Mouse (Mus musculus): ENCODE data around the gene Mfap3. TPM values are rescaled to one million over a fixed set of nuclear protein-coding genes. Genes with fewer than 3 reads are reported as not detected.

Gene Mfap3
- polyA plus RNA-seq, 1 experiment = 5.5 TPM

DNA sequence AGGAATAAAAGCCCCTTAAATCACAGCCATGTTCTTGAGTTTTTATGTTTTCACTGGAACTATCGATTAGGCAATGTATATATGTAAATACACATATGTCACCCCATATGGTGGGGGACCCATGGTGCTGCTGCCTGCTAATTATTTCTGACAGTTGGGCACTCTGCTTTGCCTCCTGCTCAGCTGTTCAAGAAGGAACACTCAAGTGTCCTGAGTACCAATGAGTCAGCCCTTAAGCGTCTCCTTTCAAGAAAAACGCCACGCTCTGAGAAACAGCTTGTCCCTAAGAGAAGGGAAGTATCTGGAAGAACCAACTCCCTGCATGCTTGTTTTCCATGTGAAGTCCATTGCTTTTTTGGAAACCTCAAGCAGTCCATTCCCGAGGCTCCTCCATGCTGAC is 17.4 kb downstream of the Mfap3 start:
- H3K27me3 ChIP-seq (ENCODE audit: control insufficient read depth, insufficient read depth, insufficient read length) = no peaks in the 10 kb centered on the region
- H3ac ChIP-seq (ENCODE audit: control insufficient read depth, insufficient read length, low read depth) = no peak overlapping the region
- H3K79me3 ChIP-seq (ENCODE audit: low read depth) = no peaks in the 10 kb centered on the region
- H3K79me2 ChIP-seq (ENCODE audit: control insufficient read depth, insufficient read depth) = peaks cover 5% of the 10 kb centered on the region
- TF ChIP-seq MYOG (IDR thresholded peaks at IDR 0.05; ENCODE audit: control insufficient read depth, extremely low read depth, insufficient read length) (no peak), USF1 (IDR thresholded peaks at IDR 0.05; ENCODE audit: low read depth) (no peak), FOSL1 (IDR thresholded peaks at IDR 0.05; ENCODE audit: insufficient read depth, low read length, poor library complexity, severe bottlenecking) (no peak), MAX (IDR thresholded peaks at IDR 0.05) (no peak), CEBPB (IDR thresholded peaks at IDR 0.05; ENCODE audit: low read depth) (no peak)
- H3K36me3 ChIP-seq (ENCODE audit: control insufficient read depth, insufficient read depth) = peaks cover 12% of the 10 kb centered on the region
- H3K4me3 ChIP-seq (ENCODE audit: insufficient read depth, poor library complexity, severe bottlenecking) = no peak overlapping the region

DNA sequence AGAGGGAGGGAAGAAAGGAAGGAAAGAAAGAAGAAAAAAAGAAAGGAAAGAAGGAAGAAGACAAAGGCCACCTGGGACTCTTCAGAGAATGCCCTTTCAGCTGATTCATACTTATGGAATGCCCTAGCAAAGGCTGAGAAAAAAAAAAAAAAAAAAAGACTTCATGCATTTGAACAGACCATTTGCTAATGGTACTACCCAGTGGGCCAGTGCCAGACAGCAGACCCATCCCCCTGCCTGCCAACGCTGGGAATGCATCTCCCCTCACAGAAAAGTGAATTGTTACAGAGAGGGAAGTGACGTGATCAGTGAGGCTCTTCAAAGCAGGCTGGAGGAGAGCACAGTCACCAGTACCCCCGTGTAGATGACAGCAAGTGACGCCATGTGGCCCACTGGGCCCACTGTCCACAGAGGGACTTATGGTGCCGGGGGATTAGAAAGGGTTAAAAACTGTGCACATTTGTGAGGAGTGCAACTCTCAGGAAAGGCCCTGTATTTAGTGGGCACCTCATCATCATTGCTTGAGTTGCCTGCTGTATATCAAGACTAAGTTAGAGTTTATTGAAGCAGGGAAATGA is 21.5 kb downstream of the Mfap3 start:
- TF ChIP-seq CTCF (IDR thresholded peaks at IDR 0.05; ENCODE audit: control insufficient read depth, insufficient read depth, insufficient read length) (no peak), MYOD1 (IDR thresholded peaks at IDR 0.05; ENCODE audit: control insufficient read depth, insufficient read length, low read depth) (no peak), MYOG (IDR thresholded peaks at IDR 0.05; ENCODE audit: control insufficient read depth, extremely low read depth, insufficient read length) (no peak), CEBPB (IDR thresholded peaks at IDR 0.05; ENCODE audit: low read depth) (no peak), MAX (IDR thresholded peaks at IDR 0.05) (no peak), USF1 (IDR thresholded peaks at IDR 0.05; ENCODE audit: low read depth) (no peak), FOSL1 (IDR thresholded peaks at IDR 0.05; ENCODE audit: insufficient read depth, low read length, poor library complexity, severe bottlenecking) (no peak)

DNA sequence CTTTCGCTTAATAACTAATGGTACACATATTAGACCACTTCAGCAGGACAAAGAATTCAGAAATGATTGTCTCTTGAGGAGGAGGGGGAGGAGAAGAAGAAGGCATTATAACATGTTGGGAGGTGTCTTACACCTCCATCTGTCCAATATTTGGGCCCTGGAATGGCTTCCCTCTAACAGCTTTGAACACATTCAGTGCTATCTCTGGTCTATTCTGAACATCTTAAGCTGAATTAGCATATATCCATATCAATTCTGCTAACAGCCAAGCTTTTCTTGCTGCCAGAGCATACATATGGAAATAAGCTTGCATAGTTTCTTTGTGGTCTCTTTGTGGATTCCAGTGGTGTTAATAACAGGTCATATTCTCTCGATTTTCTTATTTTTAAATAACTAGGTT is 22.2 kb downstream of the Mfap3 start:
- H3ac ChIP-seq (ENCODE audit: control insufficient read depth, insufficient read length, low read depth) = no peak overlapping the region
- no peaks in the 10 kb centered on the region for H3K79me2 ChIP-seq (ENCODE audit: control insufficient read depth, insufficient read depth)
- no peak overlapping the region for H3K4me3 ChIP-seq (ENCODE audit: insufficient read depth, poor library complexity, severe bottlenecking)
- TF ChIP-seq MYOD1 (IDR thresholded peaks at IDR 0.05; ENCODE audit: control insufficient read depth, insufficient read length, low read depth) (no peak), USF1 (IDR thresholded peaks at IDR 0.05; ENCODE audit: low read depth) (no peak), CTCF (IDR thresholded peaks at IDR 0.05; ENCODE audit: control insufficient read depth, insufficient read depth, insufficient read length) (no peak), MAX (IDR thresholded peaks at IDR 0.05) (no peak), FOSL1 (IDR thresholded peaks at IDR 0.05; ENCODE audit: insufficient read depth, low read length, poor library complexity, severe bottlenecking) (no peak), CEBPB (IDR thresholded peaks at IDR 0.05; ENCODE audit: low read depth) (no peak), MYOG (IDR thresholded peaks at IDR 0.05; ENCODE audit: control insufficient read depth, extremely low read depth, insufficient read length) (no peak)
- no peaks in the 10 kb centered on the region for H3K27me3 ChIP-seq (ENCODE audit: control insufficient read depth, insufficient read depth, insufficient read length)
- H3K79me3 ChIP-seq (ENCODE audit: low read depth) = no peaks in the 10 kb centered on the region
- no peaks in the 10 kb centered on the region for H3K36me3 ChIP-seq (ENCODE audit: control insufficient read depth, insufficient read depth)

More for the DNA sequence above, 21.5 kb downstream of the Mfap3 start:
- H3K27me3 ChIP-seq (ENCODE audit: control insufficient read depth, insufficient read depth, insufficient read length) = no peaks in the 10 kb centered on the region
- H3K79me3 ChIP-seq (ENCODE audit: low read depth) = no peaks in the 10 kb centered on the region
- H3ac ChIP-seq (ENCODE audit: control insufficient read depth, insufficient read length, low read depth) = no peak overlapping the region
- H3K4me3 ChIP-seq (ENCODE audit: insufficient read depth, poor library complexity, severe bottlenecking) = no peak overlapping the region
- H3K36me3 ChIP-seq (ENCODE audit: control insufficient read depth, insufficient read depth) = no peaks in the 10 kb centered on the region
- H3K79me2 ChIP-seq (ENCODE audit: control insufficient read depth, insufficient read depth) = no peaks in the 10 kb centered on the region

DNA sequence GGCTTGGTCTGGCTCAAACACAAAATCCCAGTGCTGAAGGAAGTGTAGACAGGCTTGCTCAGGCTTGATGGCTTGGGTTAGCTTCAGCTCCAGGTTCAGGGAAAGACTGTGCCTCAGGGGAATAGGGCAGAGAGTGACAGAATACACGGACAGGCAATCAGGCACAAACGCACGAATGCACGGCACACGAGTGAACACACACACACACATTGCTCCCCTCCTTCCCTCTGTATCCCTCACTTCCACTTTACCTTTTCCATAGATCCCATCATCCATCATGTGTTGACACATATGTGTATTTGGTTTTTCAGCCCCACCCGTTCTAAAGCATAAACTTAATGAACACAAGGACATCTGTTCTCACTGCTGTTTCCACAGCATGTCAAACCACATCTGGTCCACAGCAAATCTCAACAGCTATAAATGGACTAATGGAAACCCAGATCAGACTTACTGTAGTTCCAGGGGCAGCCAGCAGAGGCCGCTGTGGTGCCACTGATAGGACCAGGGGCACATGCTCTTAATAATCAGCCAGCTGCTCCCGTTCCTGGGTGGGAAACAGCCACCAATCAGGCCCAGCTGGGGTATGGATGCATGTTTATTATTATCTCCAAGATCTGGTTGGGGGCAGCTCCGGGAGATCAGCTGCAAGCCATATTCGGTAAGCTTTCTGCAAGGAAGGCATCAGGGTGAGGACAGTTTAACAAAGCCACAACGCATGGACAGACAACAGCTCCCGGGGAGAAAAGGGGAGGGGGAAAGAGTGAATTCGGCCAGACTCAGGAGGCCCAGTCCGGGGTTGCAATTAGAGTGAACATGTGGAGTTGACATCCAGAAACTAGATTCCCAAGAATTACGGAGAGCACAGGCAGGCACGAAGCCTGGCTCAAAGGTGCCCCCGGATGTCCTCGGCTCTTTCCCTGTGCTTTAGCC is 30.4 kb downstream of the Mfap3 start:
- Histone ChIP-seq H3ac (ENCODE audit: control insufficient read depth, insufficient read length, low read depth) (no peak overlapping the region), H3K4me3 (ENCODE audit: insufficient read depth, poor library complexity, severe bottlenecking) (no peak overlapping the region)
- TF ChIP-seq MAX (IDR thresholded peaks at IDR 0.05) (peak; percentile 89), CTCF (IDR thresholded peaks at IDR 0.05; ENCODE audit: control insufficient read depth, insufficient read depth, insufficient read length) (peak; percentile 27), MYOD1 (IDR thresholded peaks at IDR 0.05; ENCODE audit: control insufficient read depth, insufficient read length, low read depth) (no peak), MYOG (IDR thresholded peaks at IDR 0.05; ENCODE audit: control insufficient read depth, extremely low read depth, insufficient read length) (no peak), USF1 (IDR thresholded peaks at IDR 0.05; ENCODE audit: low read depth) (no peak), CEBPB (IDR thresholded peaks at IDR 0.05; ENCODE audit: low read depth) (no peak), FOSL1 (IDR thresholded peaks at IDR 0.05; ENCODE audit: insufficient read depth, low read length, poor library complexity, severe bottlenecking) (no peak)

DNA sequence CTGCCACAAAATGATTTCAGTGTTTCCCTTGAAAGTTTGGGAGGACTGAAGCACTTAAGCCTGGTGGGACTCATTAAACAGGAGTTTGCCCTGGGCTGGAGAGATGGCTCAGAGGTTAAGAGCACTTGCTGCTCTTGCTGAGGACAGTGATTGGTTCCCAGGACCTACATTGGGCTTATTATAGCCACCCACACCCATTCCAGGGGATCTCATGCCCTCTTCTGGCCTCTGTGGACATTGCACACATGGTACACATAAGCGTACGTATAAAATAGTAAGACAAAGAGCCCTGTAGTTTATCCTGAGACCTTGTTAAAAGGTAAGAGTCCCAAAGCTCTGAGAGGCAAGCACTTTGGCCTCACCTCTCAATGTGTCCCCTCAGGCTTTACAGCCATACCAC is 31.8 kb downstream of the Mfap3 start:
- Histone ChIP-seq H3K36me3 (ENCODE audit: control insufficient read depth, insufficient read depth) (no peaks in the 10 kb centered on the region), H3K27me3 (ENCODE audit: control insufficient read depth, insufficient read depth, insufficient read length) (no peaks in the 10 kb centered on the region), H3ac (ENCODE audit: control insufficient read depth, insufficient read length, low read depth) (no peak overlapping the region), H3K4me3 (ENCODE audit: insufficient read depth, poor library complexity, severe bottlenecking) (no peak overlapping the region), H3K79me3 (ENCODE audit: low read depth) (no peaks in the 10 kb centered on the region), H3K79me2 (ENCODE audit: control insufficient read depth, insufficient read depth) (no peaks in the 10 kb centered on the region)
- TF ChIP-seq MYOG (IDR thresholded peaks at IDR 0.05; ENCODE audit: control insufficient read depth, extremely low read depth, insufficient read length) (no peak), CTCF (IDR thresholded peaks at IDR 0.05; ENCODE audit: control insufficient read depth, insufficient read depth, insufficient read length) (no peak)

More for the DNA sequence above, 30.4 kb downstream of the Mfap3 start:
- no peaks in the 10 kb centered on the region for H3K79me3 ChIP-seq (ENCODE audit: low read depth)
- H3K27me3 ChIP-seq (ENCODE audit: control insufficient read depth, insufficient read depth, insufficient read length) = no peaks in the 10 kb centered on the region
- H3K79me2 ChIP-seq (ENCODE audit: control insufficient read depth, insufficient read depth) = no peaks in the 10 kb centered on the region
- no peaks in the 10 kb centered on the region for H3K36me3 ChIP-seq (ENCODE audit: control insufficient read depth, insufficient read depth)
